Mouse (Mus musculus): ENCODE measurements around the gene Fam192a.

- TF ChIP-seq EP300 (IDR thresholded peaks at IDR 0.05; ENCODE audit: insufficient read depth, low read depth, low read length) (no peak), CTCF (IDR thresholded peaks at IDR 0.05) (no peak)
Observed at GRCm38 (mm10) chr8:94535631-94536030, 66.2 kb downstream of the Fam192a start.
